In the genomic region with DNA sequence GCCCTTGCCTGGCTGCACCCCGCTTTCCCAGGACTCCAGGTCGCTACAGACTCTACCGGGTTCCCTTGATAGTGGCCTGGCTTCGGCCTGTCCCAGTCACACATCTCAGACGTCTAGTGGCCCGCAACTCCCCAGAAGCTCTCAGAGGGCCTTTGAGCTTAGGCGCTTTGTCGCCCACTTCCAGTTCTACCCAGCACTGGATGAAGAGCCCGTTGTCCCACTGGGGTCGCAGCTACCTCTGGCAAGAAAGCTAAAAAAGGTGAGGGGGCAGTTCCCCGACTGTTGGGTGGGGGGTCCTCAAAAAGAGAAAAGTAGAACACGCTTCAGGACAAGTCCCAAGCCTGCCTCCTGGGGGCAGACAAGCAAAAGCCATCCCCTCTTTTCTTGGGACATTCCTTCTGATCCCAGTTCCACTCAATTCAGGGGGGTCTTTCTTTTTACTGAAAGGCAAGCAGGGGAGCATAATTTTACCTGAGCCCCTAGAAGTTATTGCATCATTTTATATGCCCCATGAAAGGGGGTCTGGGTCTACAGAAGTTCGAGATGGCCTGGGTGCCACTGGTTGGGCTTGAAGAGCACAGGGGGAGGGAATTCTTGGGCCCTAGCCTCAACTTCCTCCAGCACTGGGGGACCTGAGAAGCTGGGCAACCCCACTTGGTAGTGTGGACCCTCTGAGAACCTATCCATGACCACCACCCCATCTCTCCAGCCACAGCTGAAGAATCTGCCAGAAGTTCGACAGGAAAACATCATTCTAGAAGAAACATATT, we compare ENCODE assay signal across 8 mouse cellular contexts. TPM values are rescaled to one million over a fixed set of nuclear protein-coding genes. Genes with fewer than 3 reads are reported as not detected.
DNase-seq lines count a peak whose midpoint lies in the region; ATAC-seq and TF ChIP-seq lines count a peak whose summit lies in the region.

No protein-coding gene starts in this region.

- peaks cover 1% of the 10 kb centered on the region; the same call in 1 of the 2 replicates for H3K27me3 ChIP-seq in spleen, adult 2 months (ENCODE audit: control insufficient read depth, insufficient read depth, low read length)
- H3K27me3 ChIP-seq in heart, embryonic 11.5 days (ENCODE audit: control insufficient read depth, insufficient read depth, low read length) = peaks cover 38% of the 10 kb centered on the region
- H3K27me3 ChIP-seq in limb, embryonic 10.5 days (ENCODE audit: low read depth, poor library complexity, severe bottlenecking) = peaks cover 57% of the 10 kb centered on the region
- H3K27me3 ChIP-seq in stomach, embryonic 14.5 days (ENCODE audit: control insufficient read depth, insufficient read depth, low read length) = peaks cover 46% of the 10 kb centered on the region

- H3K4me1 ChIP-seq in spleen, adult 2 months (ENCODE audit: control insufficient read depth, insufficient read depth, insufficient read length) = peaks cover 7% of the 10 kb centered on the region
- H3K4me1 ChIP-seq in heart, embryonic 11.5 days (ENCODE audit: control insufficient read depth, insufficient read depth, low read length) = peaks cover 17% of the 10 kb centered on the region
- H3K4me1 ChIP-seq in limb, embryonic 10.5 days = peaks cover 42% of the 10 kb centered on the region
- H3K4me1 ChIP-seq in stomach, embryonic 14.5 days (ENCODE audit: control insufficient read depth, insufficient read depth, low read length) = peaks cover 9% of the 10 kb centered on the region

- no peak for TF ChIP-seq CTCF in spleen, adult 2 months (IDR thresholded peaks at IDR 0.05; ENCODE audit: extremely low read depth, insufficient read depth, insufficient read length, insufficient replicate concordance)

- peak overlapping the region; percentile 80 for H3K27ac ChIP-seq in spleen, adult 2 months (ENCODE audit: insufficient read depth, low read length)
- no peak overlapping the region for H3K27ac ChIP-seq in heart, embryonic 11.5 days (ENCODE audit: low read depth, low read length)
- H3K27ac ChIP-seq in limb, embryonic 10.5 days = peak overlapping the region; percentile 86
- H3K27ac ChIP-seq in stomach, embryonic 14.5 days (ENCODE audit: low read length) = no peak overlapping the region

- H3K36me3 ChIP-seq in spleen, adult 2 months (ENCODE audit: control insufficient read depth, insufficient read depth, low read length) = no peaks in the 10 kb centered on the region
- H3K36me3 ChIP-seq in heart, embryonic 11.5 days (ENCODE audit: control insufficient read depth, insufficient read depth, low read length) = no peaks in the 10 kb centered on the region
- no peaks in the 10 kb centered on the region for H3K36me3 ChIP-seq in limb, embryonic 10.5 days
- no peaks in the 10 kb centered on the region for H3K36me3 ChIP-seq in stomach, embryonic 14.5 days (ENCODE audit: control insufficient read depth, insufficient read depth, low read length)

- intact Hi-C loops in left cerebral cortex, postnatal 14 days (cut with DNase I) = loop anchor here (10.0 kb wide), 1 partner anchor 1061 kb away; no protein-coding TSS in a partner anchor
- intact Hi-C loops in gastrocnemius, postnatal 36 days (cut with DNase I) = loop anchor here (5.0 to 10.0 kb wide), 2 partner anchors 924 to 1061 kb away; no protein-coding TSS in a partner anchor

- no peaks in the 10 kb centered on the region for H3K9me3 ChIP-seq in heart, embryonic 11.5 days (replicated peaks; ENCODE audit: control insufficient read depth, low read length)
- H3K9me3 ChIP-seq in limb, embryonic 10.5 days (replicated peaks) = no peaks in the 10 kb centered on the region
- no peaks in the 10 kb centered on the region for H3K9me3 ChIP-seq in stomach, embryonic 14.5 days (ENCODE audit: control insufficient read depth, low read depth, low read length)

- H3K4me2 ChIP-seq in heart, embryonic 11.5 days = peak overlapping the region; percentile 88
- peak overlapping the region; percentile 46 for H3K4me2 ChIP-seq in stomach, embryonic 14.5 days (replicated peaks; ENCODE audit: low read depth, low read length)

- no peak for ATAC-seq in heart, embryonic 11.5 days (replicated peaks; ENCODE audit: insufficient number of reproducible peaks, low FRiP score, low TSS enrichment)
- no peak for ATAC-seq in stomach, embryonic 14.5 days (ENCODE audit: insufficient number of reproducible peaks, insufficient read depth, low FRiP score, low read depth)

- WGBS in spleen, adult 2 months = 14% methylated on average over 14 of the region's 14 CpGs
- 5% methylated on average over 14 of the region's 14 CpGs for WGBS in heart, embryonic 11.5 days (ENCODE audit: insufficient replicate concordance)
- WGBS in limb, embryonic 10.5 days = 8% methylated on average over 14 of the region's 14 CpGs
- WGBS in stomach, embryonic 14.5 days = 9% methylated on average over 14 of the region's 14 CpGs

- peak overlapping the region; percentile 63 for H3K9ac ChIP-seq in heart, embryonic 11.5 days (ENCODE audit: low read depth, low read length)
- H3K9ac ChIP-seq in stomach, embryonic 14.5 days (replicated peaks; ENCODE audit: low read depth, low read length) = 0 out of 2 replicates have a peak overlapping the region, but pooled peaks have one; percentile 14

- no peak for TF ChIP-seq POLR2A in spleen, adult 2 months (IDR thresholded peaks at IDR 0.05; ENCODE audit: low read depth, low read length)

- H3K4me3 ChIP-seq in spleen, adult 2 months (ENCODE audit: extremely low read depth, insufficient read depth, insufficient read length) = peak overlapping the region; percentile 52
- peak overlapping the region; percentile 50 for H3K4me3 ChIP-seq in heart, embryonic 11.5 days (ENCODE audit: low read depth, low read length)
- H3K4me3 ChIP-seq in limb, embryonic 10.5 days = peak overlapping the region; percentile 51
- peak overlapping the region; percentile 26 for H3K4me3 ChIP-seq in stomach, embryonic 14.5 days (ENCODE audit: low read depth, low read length)

- no peak for DNase-seq in spleen, adult 2 months (ENCODE audit: low read depth in 1 of 2, low spot score in 2 of 2)
- no peak for DNase-seq in spleen, adult 12 weeks (ENCODE audit: low spot score)
- DNase-seq in limb, embryonic 10.5 days (ENCODE audit: low spot score) = no peak
- no peak for DNase-seq in left cerebral cortex, postnatal 14 days (ENCODE audit: low spot score in 2 of 2)
- no peak for DNase-seq in gastrocnemius, postnatal 36 days
- DNase-seq in right cerebral cortex, postnatal 4 days = no peak

RNA-seq across cellular contexts. Expression of gene Ebf1, which starts 3.5 kb away (rescaled TPM):
- 26.6 and 40.1 TPM in 2 replicates for polyA plus RNA-seq in spleen, adult 2 months (2012; rRNA removed)
- polyA plus RNA-seq in heart, embryonic 11.5 days (2014; fragmentation: Nextera tagmentation; extraction: Ambion mirVana) = 14.5 and 16.1 TPM in 2 replicates
- polyA plus RNA-seq in limb, embryonic 10.5 days (2016; fragmentation: Nextera tagmentation; extraction: Ambion mirVana) = 7.4 and 23.8 TPM in 2 replicates
- 13.3 and 15.9 TPM in 2 replicates for polyA plus RNA-seq in stomach, embryonic 14.5 days (2014; fragmentation: Nextera tagmentation; extraction: Ambion mirVana)
- total RNA-seq in left cerebral cortex, postnatal 14 days (2021) = 1 to 10 TPM; 4.2 to 4.6 TPM
- 10 to 100 TPM in 1 of 2 experiments, 1 to 10 TPM in 1; 9.5 to 10.0 TPM for total RNA-seq in gastrocnemius, postnatal 36 days (2021)

Comparison
In these comparisons a context has a peak if more than half of its experiments do, and no peak if none do; other contexts are left out.
1. H3K27ac ChIP-seq: peak in spleen, adult 2 months (single experiment) and limb, embryonic 10.5 days (single experiment); none in heart, embryonic 11.5 days (single experiment) and stomach, embryonic 14.5 days (single experiment).
2. Peak in every context shown above with its lines, with median percentiles within 50 percentile points of each other: H3K4me3 ChIP-seq.